Mouse (Mus musculus) cerebellum, adult 2 months (tissue): ENCODE results near the gene Olfr20. TPM values are rescaled to one million over a fixed set of nuclear protein-coding genes. Genes with fewer than 3 reads are reported as not detected.
"Not testable (repeated sequence)": the region's sequence is repeated elsewhere in the genome, so short reads cannot be mapped to it uniquely, and the experiment has no call there.

Experiments used
- DNase-seq, 2 experiments: peaks; one replicate each; pipeline ENCODE4 v3.0.0; 2021
- H3K27ac ChIP-seq: fragments of 200-500 bp; 2 replicates; pipeline ENCODE4 v1.5.1; 2012; ENCODE audit warnings: low read length, control low read depth, inconsistent platforms; ENCODE audit not compliant: insufficient read depth
- H3K27me3 ChIP-seq: fragments of 200-500 bp; 2 replicates; pipeline ENCODE4 v1.6.1; 2012; ENCODE audit warnings: inconsistent platforms, mild to moderate bottlenecking, low read length, moderate library complexity; ENCODE audit not compliant: control insufficient read depth, insufficient read depth
- H3K4me1 ChIP-seq: fragments of 200-500 bp; 2 replicates; pipeline ENCODE4 v1.6.1; 2011; ENCODE audit warnings: low read length; ENCODE audit not compliant: control insufficient read depth, insufficient read depth
- H3K4me3 ChIP-seq: fragments of 200-500 bp; replicated peaks from 2 replicates; pipeline ENCODE3; 2011; ENCODE audit warnings: mild to moderate bottlenecking, low read depth, low read length, control low read depth; ENCODE audit not compliant: insufficient read depth
- CTCF ChIP-seq: fragments of 200-500 bp; IDR thresholded peaks from 2 replicates; pipeline ENCODE4 v1.5.1; 2011; ENCODE audit warnings: low read depth, mild to moderate bottlenecking, control low read depth, low read length, moderate library complexity, borderline replicate concordance; ENCODE audit not compliant: insufficient read depth
- POLR2A ChIP-seq: fragments of 200-500 bp; IDR thresholded peaks from 2 replicates; pipeline ENCODE4 v1.6.1; 2011; ENCODE audit warnings: low read length, control low read depth, borderline replicate concordance; ENCODE audit not compliant: insufficient read depth
- WGBS: fragments of 180-500 bp; shearing (Covaris S2); methylation state at CpG from one replicate; pipeline ENCODE4 v1.1.7; 2018; 5-methylcytosine and 5-hydroxymethylcytosine counted together
- polyA plus RNA-seq: library from polyadenylated mRNA; depleted of rRNA; stranded (reverse); fragments of >200 nt; gene quantifications from 2 replicates; pipeline ENCODE4 v1.2.3, GENCODE M21; 2012; rRNA removed

Olfr20 gene
- polyA plus RNA-seq = not detected in 2 replicates

- no peak within 1 kb of the TSS for H3K27ac ChIP-seq
- H3K27me3 ChIP-seq = no peaks in the 10 kb centered on the region
- WGBS = 46% methylated on average over 3 of the region's 3 CpGs
- TF ChIP-seq POLR2A (no peak), CTCF (no peak)
- H3K4me3 ChIP-seq = no peak within 1 kb of the TSS
- no peak for DNase-seq
- H3K4me1 ChIP-seq = no peaks in the 10 kb centered on the region
These were observed at the start of gene Olfr20 for GRCm38 (mm10) chr11:73350483-73350882. TSS of gene Olfr20 (plus strand) at chr11:73350783.

GRCm38 (mm10) chr11:73303123-73303522 lies 47.5 kb upstream of the Olfr20 start:
- Histone ChIP-seq H3K27ac (no peak overlapping the region), H3K4me3 (no peak overlapping the region), H3K27me3 (no peaks in the 10 kb centered on the region), H3K4me1 (no peaks in the 10 kb centered on the region)
- DNase-seq = no peak
- WGBS = 41% methylated on average over 2 of the region's 2 CpGs
- no peak for TF ChIP-seq CTCF
- TF ChIP-seq POLR2A = no peak

GRCm38 (mm10) chr11:73315961-73316360 lies 34.6 kb upstream of the Olfr20 start:
- 39% methylated on average over 3 of the region's 3 CpGs for WGBS
- TF ChIP-seq POLR2A (no peak), CTCF (no peak)
- Histone ChIP-seq H3K4me3 (no peak overlapping the region), H3K4me1 (no peaks in the 10 kb centered on the region), H3K27me3 (no peaks in the 10 kb centered on the region), H3K27ac (no peak overlapping the region)
- no peak for DNase-seq

GRCm38 (mm10) chr11:73318581-73318980 lies 32.0 kb upstream of the Olfr20 start:
- DNase-seq, H3K27ac ChIP-seq, H3K4me3 ChIP-seq, H3K4me1 ChIP-seq, H3K27me3 ChIP-seq: not testable (repeated sequence)
- WGBS = 84% methylated on average over 2 of the region's 2 CpGs

GRCm38 (mm10) chr11:73321064-73321463 lies 29.5 kb upstream of the Olfr20 start:
- DNase-seq, H3K4me3 ChIP-seq, H3K27ac ChIP-seq, H3K27me3 ChIP-seq, H3K4me1 ChIP-seq: not testable (repeated sequence)
- 93% methylated on average over 13 of the region's 13 CpGs for WGBS

- no peak for DNase-seq
- peak overlapping the region; percentile 26 for H3K4me3 ChIP-seq
- no peaks in the 10 kb centered on the region for H3K27me3 ChIP-seq
- no peaks in the 10 kb centered on the region for H3K4me1 ChIP-seq
- 65% methylated on average over 9 of the region's 9 CpGs for WGBS
- no peak for TF ChIP-seq CTCF
- no peak overlapping the region for H3K27ac ChIP-seq
These were observed 26.4 kb upstream of the Olfr20 start for GRCm38 (mm10) chr11:73323906-73324830.

GRCm38 (mm10) chr11:73326485-73326886 lies 24.1 kb upstream of the Olfr20 start:
- Histone ChIP-seq H3K4me1 (no peaks in the 10 kb centered on the region), H3K27ac (no peak overlapping the region), H3K27me3 (no peaks in the 10 kb centered on the region), H3K4me3 (no peak overlapping the region)
- no peak for TF ChIP-seq POLR2A
- no peak for DNase-seq
- 52% methylated on average over 12 of the region's 12 CpGs for WGBS

- Histone ChIP-seq H3K4me1 (no peaks in the 10 kb centered on the region), H3K27me3 (no peaks in the 10 kb centered on the region), H3K4me3 (no peak overlapping the region), H3K27ac (no peak overlapping the region)
- TF ChIP-seq CTCF = no peak
- TF ChIP-seq POLR2A = no peak
- no peak for DNase-seq
- WGBS = 34% methylated on average over 4 of the region's 4 CpGs
These were observed 23.2 kb upstream of the Olfr20 start for GRCm38 (mm10) chr11:73327361-73327760.

GRCm38 (mm10) chr11:73329442-73329841 lies 21.1 kb upstream of the Olfr20 start, which contains the start of the genes Aspa, Gm49340 and Spata22:
TSS of gene Aspa (minus strand) at chr11:73329596.
TSS of gene Gm49340 (plus strand) at chr11:73329741.
TSS of gene Spata22 (plus strand) at chr11:73329741.
- Histone ChIP-seq H3K4me3 (no peak within 1 kb of the TSS), H3K27me3 (no peaks in the 10 kb centered on the region), H3K27ac (no peak within 1 kb of the TSS), H3K4me1 (no peaks in the 10 kb centered on the region)
- WGBS = 85% methylated on average over 27 of the region's 27 CpGs
- no peak for TF ChIP-seq CTCF
- TF ChIP-seq POLR2A = no peak
- DNase-seq = no peak
